Mouse (Mus musculus) lung, adult 2 months (tissue): ENCODE measurements at regions not wholly inside any gene's neighbourhood (a gene's known extent, or its start where the extent isn't known, plus 50 kb on each side); places are given as distances from the start of the nearest gene placed in this dataset.

Experiments used
- DNase-seq: peaks from one replicate; pipeline ENCODE4 v3.0.0; 2022
- H3K4me1 ChIP-seq: fragments of 200-500 bp; 2 replicates; pipeline ENCODE4 v1.6.1; 2011; ENCODE audit warnings: low read length; ENCODE audit not compliant: control insufficient read depth, insufficient read depth
- H3K4me3 ChIP-seq: fragments of 200-500 bp; replicated peaks from 2 replicates; pipeline ENCODE3; 2011; ENCODE audit warnings: low read depth, mild to moderate bottlenecking, control low read depth, low read length; ENCODE audit errors: extremely low read depth
- CTCF ChIP-seq: fragments of 200-500 bp; IDR thresholded peaks from 2 replicates; pipeline ENCODE4 v1.5.1; 2011; ENCODE audit warnings: mild to moderate bottlenecking, low read length, control low read depth; ENCODE audit not compliant: insufficient read depth
- POLR2A ChIP-seq: fragments of 200-500 bp; IDR thresholded peaks from 2 replicates; pipeline ENCODE4 v1.6.1; 2011; ENCODE audit warnings: low read depth, mild to moderate bottlenecking, control low read depth, low read length, borderline replicate concordance; ENCODE audit errors: extremely low read depth
- WGBS: fragments of 180-500 bp; shearing (Covaris S2); methylation state at CpG from one replicate; pipeline ENCODE4 v1.1.7; 2018; 5-methylcytosine and 5-hydroxymethylcytosine counted together

DNA sequence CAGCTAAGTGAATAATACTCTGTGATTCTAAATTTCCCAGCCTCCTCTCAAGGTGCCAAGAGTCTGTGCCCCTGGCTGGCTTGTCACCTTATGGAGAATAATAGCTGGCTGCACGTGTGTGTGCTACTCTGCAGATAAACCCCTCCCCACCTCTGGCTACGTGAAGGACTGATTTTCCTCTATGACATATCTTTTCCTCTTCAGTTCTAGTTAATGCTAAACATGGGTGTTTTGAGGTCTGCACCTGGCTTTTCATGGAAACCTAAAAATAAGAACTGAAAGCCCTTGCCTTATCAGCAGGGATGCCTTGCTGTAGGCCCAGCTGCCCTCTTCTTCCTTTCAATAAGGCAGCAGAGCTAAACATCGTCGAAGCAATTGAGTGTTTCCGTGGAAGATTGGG is 321.5 kb downstream of the Gadd45g start:
- no peaks in the 10 kb centered on the region for H3K4me1 ChIP-seq

DNA sequence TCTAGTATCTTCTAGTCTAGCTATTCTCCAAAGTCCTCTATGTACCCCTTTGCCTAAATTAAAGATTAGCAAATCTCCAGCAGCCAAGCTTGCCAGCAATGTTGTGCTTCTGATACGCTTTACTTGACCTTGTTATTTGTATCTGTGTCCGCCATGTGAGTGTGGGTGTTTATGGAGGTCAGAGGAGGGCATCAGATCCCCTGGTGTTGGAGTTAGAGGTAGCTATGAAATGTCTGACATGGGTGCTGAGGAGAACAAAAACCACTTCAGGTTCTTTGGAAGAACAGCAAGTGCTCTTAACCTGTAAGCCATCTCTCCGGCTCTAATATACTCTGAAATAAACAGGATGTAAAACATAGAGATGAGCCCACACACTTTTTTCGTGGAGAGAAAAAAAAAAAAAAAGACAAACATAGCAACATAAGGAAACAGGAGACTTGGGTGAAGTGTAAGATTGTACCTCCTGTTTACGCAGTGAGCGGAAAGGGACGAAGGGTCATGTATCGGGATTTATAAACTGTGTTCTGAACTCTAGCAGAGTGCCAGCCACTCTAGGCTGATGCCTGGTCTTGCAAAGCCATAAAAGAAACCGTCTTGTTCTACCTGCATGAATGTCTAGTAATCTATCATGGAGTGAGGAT is 326.3 kb downstream of the Gadd45g start:
- WGBS, result 47% methylated on average over 9 of the region's 9 CpGs
- no peaks in the 10 kb centered on the region for H3K4me1 ChIP-seq
- no peak overlapping the region for H3K4me3 ChIP-seq
- TF ChIP-seq CTCF (no peak), POLR2A (no peak)
- DNase-seq, result no peak

More for the DNA sequence above, 321.5 kb downstream of the Gadd45g start:
- no peak overlapping the region for H3K4me3 ChIP-seq
- WGBS, result 62% methylated on average over 5 of the region's 5 CpGs
- DNase-seq, result no peak
- TF ChIP-seq POLR2A, result no peak
- no peak for TF ChIP-seq CTCF

DNA sequence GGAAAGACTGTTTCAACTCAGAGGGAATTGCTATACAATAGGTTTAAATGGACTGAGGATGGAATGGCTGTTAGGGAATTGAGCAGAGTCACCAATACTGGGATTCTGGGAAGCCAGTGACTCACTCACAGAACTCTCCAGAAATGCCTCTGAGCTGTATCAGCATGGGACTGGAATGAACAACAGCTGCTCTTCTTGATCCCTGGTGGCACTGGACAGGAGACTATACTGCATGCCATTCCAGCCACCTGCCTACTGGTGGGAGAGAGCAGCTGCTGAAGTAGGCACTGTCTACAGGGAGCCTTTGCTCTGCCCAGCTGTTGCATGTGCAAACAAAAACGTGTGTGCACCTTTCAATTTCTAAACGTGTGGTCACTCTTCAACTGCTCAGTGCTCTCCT is 329.2 kb downstream of the Gadd45g start:
- no peak for TF ChIP-seq POLR2A
- TF ChIP-seq CTCF, result no peak
- Histone ChIP-seq H3K4me1 (no peaks in the 10 kb centered on the region), H3K4me3 (no peak overlapping the region)
- WGBS, result 55% methylated on average over 2 of the region's 2 CpGs
- DNase-seq, result no peak

DNA sequence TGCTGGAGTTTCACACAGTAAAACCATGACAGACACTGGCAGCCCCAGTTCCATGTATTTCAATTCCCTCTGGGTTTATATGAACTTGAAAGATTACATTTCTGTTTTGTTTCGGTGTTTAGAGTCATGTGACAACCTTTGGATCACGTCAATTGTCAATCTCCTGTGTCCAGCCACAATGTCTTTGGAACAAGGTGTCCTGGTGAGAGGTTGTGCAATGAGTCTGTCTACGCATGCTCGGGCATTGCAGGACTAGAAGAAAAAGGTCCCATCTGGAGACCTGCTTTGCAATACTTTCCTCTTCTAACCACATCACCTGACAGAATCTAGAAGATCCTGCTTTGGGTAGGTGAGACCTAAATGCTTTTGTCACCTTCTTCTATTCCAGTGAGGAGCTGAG is 333.5 kb downstream of the Gadd45g start:
- no peak overlapping the region for H3K4me3 ChIP-seq
- TF ChIP-seq POLR2A (no peak), CTCF (no peak)
- no peak for DNase-seq
- no peaks in the 10 kb centered on the region for H3K4me1 ChIP-seq
- WGBS, result 85% methylated on average over 4 of the region's 4 CpGs

DNA sequence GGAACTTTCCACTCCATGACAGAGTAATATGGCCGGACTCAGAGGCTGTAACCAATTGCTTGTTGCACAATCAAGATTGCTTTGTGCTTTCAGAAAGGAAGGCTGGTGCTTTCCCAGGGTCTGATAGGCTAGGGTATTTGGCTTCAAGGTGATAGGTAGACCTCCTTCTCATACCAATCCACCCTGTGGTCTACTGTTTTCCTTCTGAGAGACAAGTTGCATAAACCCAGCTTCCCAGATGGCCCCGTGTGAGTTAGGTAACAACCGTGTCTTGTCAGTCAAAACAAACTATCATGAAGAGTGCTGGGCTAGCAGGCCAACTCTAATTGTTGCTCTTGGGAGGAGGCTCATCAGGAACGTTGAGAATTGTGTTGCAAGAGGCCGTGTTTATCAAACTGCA is 337.2 kb downstream of the Gadd45g start:
- Histone ChIP-seq H3K4me3 (no peak overlapping the region), H3K4me1 (no peaks in the 10 kb centered on the region)
- DNase-seq, result no peak
- TF ChIP-seq POLR2A (no peak), CTCF (no peak)
- WGBS, result 51% methylated on average over 5 of the region's 5 CpGs

DNA sequence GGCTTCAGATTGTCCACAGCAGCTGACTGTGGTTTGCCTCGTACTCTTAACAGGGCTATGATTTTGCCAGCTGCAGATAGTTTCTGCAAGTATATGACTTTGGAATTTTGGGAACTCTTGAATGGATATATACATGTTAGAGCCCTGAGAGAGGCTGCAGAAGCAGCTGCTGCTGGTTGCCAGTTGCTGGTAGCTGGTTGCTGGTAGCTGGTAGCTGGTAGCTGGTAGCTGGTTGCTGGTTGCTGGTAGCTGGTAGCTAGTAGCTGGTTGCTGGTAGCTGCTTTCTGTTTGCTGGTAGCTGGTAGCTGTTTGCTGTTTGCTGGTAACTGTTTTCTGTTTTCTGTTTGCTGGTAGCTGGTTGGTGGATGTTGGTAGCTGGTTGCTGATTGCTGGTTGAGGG is 339.1 kb downstream of the Gadd45g start:
- TF ChIP-seq POLR2A (no peak), CTCF (no peak)
- no peak for DNase-seq
- H3K4me3 ChIP-seq, result no peak overlapping the region
- 76% methylated on average over 1 of the region's 1 CpGs for WGBS
- no peaks in the 10 kb centered on the region for H3K4me1 ChIP-seq

DNA sequence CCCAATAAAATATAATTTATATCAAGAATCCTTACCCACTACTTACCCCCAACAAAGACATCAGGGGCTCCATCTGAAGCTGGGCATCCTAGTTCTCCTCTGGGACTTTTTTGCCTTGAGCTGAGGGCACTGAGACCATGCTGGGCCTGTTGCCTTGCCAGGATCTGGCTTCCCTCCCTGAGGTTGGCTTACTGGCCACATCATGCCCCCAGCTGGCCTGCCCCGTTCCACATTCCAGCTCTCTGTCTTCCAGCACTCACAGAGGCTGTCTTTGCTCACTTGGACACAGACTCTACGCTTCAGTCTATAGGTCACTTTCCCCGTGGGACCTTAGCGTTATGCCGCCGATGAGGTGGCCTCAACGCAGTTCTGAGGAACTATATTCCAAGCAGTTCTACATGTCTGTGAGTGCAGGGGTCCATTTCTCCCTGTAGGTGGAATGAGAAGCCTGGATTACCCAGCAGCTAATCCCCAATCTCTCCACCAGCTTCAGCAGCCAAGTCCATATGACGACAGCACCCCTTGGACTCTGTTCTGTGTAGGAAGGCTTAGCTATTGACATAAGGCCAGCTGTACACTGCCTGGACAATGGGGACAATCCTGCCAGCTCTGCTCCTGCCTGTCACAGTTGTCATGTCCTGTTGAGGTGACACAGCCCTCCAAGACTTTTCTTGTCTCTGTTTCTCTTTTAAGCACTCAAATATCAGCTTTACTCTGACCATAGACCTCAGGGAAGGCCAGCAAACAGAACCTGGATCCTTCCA is 341.5 kb downstream of the Gadd45g start:
- Histone ChIP-seq H3K4me3 (no peak overlapping the region), H3K4me1 (no peaks in the 10 kb centered on the region)
- TF ChIP-seq CTCF, result no peak
- no peak for TF ChIP-seq POLR2A
- WGBS, result 85% methylated on average over 8 of the region's 8 CpGs
- DNase-seq, result no peak

DNA sequence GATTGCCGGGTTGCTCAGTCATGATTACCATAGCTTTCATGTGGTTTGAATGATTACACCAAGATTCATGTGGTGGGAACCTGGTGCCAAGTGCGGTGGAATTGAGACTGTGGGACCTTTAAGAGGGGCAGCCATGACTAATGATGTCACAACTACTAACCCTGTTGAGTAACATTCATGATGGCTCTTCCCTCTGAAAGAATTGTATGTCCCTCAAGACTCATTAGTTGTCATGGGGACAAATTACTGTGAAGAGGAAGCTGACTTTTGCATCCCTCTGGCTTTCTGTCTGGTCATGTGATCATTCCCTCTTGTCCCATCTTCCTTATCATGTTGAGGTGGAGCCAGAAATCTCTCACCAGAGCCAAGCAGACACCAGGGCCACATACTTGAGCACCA is 342.1 kb downstream of the Gadd45g start:
- DNase-seq, result no peak
- Histone ChIP-seq H3K4me3 (no peak overlapping the region), H3K4me1 (no peaks in the 10 kb centered on the region)
- TF ChIP-seq POLR2A (no peak), CTCF (no peak)
- WGBS, result 61% methylated on average over 2 of the region's 2 CpGs

DNA sequence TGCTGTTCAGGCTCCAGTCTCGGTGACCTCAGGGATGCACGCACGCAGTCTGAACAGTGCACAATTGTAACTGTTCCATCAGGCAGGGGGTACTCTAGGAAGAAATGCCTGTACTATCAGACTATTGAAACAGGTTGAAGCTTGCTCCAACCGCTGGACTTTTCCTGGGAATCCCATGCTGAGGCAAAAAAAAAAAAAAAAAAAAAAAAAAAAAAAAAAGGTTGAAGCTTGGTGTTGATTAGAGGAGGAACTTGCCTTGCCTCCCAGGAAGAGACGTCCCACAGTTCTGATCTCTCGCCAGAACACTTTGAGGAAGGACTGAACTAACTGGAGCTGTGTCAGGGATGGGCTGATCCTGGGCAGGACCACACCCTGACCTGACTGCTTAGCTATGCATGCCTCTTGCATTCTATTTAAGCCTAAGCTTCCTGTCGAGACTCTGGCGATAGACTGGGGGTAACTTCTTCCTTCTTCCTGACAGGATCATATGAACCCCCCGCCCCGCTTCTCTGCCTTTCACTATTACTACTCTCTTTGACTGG is 341.6 kb downstream of the Diras2 start:
- WGBS, result 58% methylated on average over 10 of the region's 10 CpGs
- Histone ChIP-seq H3K4me3 (no peak overlapping the region), H3K4me1 (no peaks in the 10 kb centered on the region)
- no peak for TF ChIP-seq CTCF
- TF ChIP-seq POLR2A, result no peak
- DNase-seq, result no peak

DNA sequence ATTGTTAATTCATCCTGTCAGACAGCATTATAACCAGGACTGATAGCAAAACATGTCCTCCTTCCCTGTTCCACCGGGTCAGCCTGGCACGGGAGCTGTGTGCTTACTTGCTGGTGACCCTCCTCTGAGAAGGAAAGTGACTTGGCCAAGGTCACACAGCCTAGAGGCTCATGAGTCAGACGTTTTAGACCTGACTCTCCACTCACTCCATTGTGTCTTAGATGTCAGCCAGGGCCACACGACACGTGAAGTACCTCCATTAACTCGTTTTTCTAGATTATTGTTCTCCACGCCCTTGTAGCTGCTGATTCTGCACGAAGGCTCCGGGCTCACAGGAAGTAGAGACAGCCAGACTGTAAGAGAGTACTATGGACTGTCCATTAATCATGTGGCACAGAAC is 340.8 kb downstream of the Diras2 start:
- 32% methylated on average over 9 of the region's 9 CpGs for WGBS
- no peak for TF ChIP-seq CTCF
- no peak for TF ChIP-seq POLR2A
- Histone ChIP-seq H3K4me3 (no peak overlapping the region), H3K4me1 (no peaks in the 10 kb centered on the region)
- no peak for DNase-seq
